Mouse (Mus musculus) myocyte (in vitro differentiated cells): ENCODE data around the gene Sipa1l1. TPM values are rescaled to one million over a fixed set of nuclear protein-coding genes. Genes with fewer than 3 reads are reported as not detected.

ENCODE experiments used
- H3K27me3 ChIP-seq: one replicate; pipeline ENCODE4 v1.6.1; 2011; ENCODE audit not compliant: control insufficient read depth, insufficient read depth, insufficient read length
- H3K36me3 ChIP-seq: one replicate; pipeline ENCODE4 v1.6.1; 2011; ENCODE audit not compliant: control insufficient read depth, insufficient read depth
- H3K4me2 ChIP-seq: one replicate; pipeline ENCODE4 v1.6.1; 2011; ENCODE audit warnings: low read depth, control low read depth
- H3K4me3 ChIP-seq: one replicate; pipeline ENCODE4 v1.5.1; 2011; ENCODE audit warnings: mild to moderate bottlenecking, control low read depth, moderate library complexity
- H3K79me2 ChIP-seq: one replicate; pipeline ENCODE4 v1.6.1; 2011; ENCODE audit not compliant: control insufficient read depth, insufficient read depth
- H3ac ChIP-seq: one replicate; pipeline ENCODE4 v1.6.1; 2011; ENCODE audit not compliant: control insufficient read depth, insufficient read length
- CEBPB ChIP-seq: IDR thresholded peaks from 2 replicates; pipeline ENCODE4 v1.6.1; 2011; ENCODE audit warnings: mild to moderate bottlenecking, moderate library complexity; ENCODE audit not compliant: poor library complexity, insufficient read depth, severe bottlenecking
- E2F4 ChIP-seq: IDR thresholded peaks from one replicate; pipeline ENCODE4 v1.6.1; 2011; ENCODE audit warnings: mild to moderate bottlenecking, control low read depth, moderate library complexity; ENCODE audit not compliant: insufficient read depth
- MAX ChIP-seq: IDR thresholded peaks from one replicate; pipeline ENCODE4 v1.6.1; 2011; ENCODE audit warnings: low read depth, mild to moderate bottlenecking, control low read depth
- MYOD1 ChIP-seq, 3 experiments: IDR thresholded peaks; one replicate each; pipeline ENCODE4 v1.6.1; 2011; ENCODE audit warnings: control low read depth in 2 of 3, low read depth in 2 of 3, mild to moderate bottlenecking in 2 of 3, moderate library complexity in 1 of 3; ENCODE audit not compliant: insufficient read length in 2 of 3, control insufficient read depth in 1 of 3
- MYOG ChIP-seq, 3 experiments: IDR thresholded peaks; one replicate each; pipeline ENCODE4 v1.6.1; 2011; ENCODE audit warnings: control low read depth in 2 of 3, low read depth in 2 of 3, mild to moderate bottlenecking in 2 of 3; ENCODE audit not compliant: insufficient read length in 2 of 3, control insufficient read depth in 1 of 3, insufficient read depth in 1 of 3
- POLR2A ChIP-seq: IDR thresholded peaks from one replicate; pipeline ENCODE4 v1.6.1; 2011; ENCODE audit warnings: low read depth, mild to moderate bottlenecking, control low read depth, moderate library complexity; ENCODE audit not compliant: insufficient read length
- POLR2AphosphoS2 ChIP-seq: IDR thresholded peaks from one replicate; pipeline ENCODE4 v1.6.1; 2011; ENCODE audit warnings: low read depth, control low read depth; ENCODE audit not compliant: insufficient read length
- REST ChIP-seq: IDR thresholded peaks from one replicate; pipeline ENCODE4 v1.6.1; 2011; ENCODE audit warnings: mild to moderate bottlenecking, control low read depth, moderate library complexity; ENCODE audit not compliant: insufficient read depth, insufficient read length
- SRF ChIP-seq: IDR thresholded peaks from one replicate; pipeline ENCODE4 v1.6.1; 2011; ENCODE audit warnings: low read depth; ENCODE audit not compliant: control insufficient read depth, insufficient read length
- TCF12 ChIP-seq: IDR thresholded peaks from one replicate; pipeline ENCODE4 v1.6.1; 2011; ENCODE audit warnings: mild to moderate bottlenecking, control low read depth; ENCODE audit not compliant: poor library complexity, insufficient read depth, severe bottlenecking
- TCF3 ChIP-seq: IDR thresholded peaks from one replicate; pipeline ENCODE4 v1.6.1; 2011; ENCODE audit warnings: low read depth, control low read depth; ENCODE audit not compliant: insufficient read length
- USF1 ChIP-seq: IDR thresholded peaks from one replicate; pipeline ENCODE4 v1.6.1; 2011; ENCODE audit warnings: low read depth, mild to moderate bottlenecking, control low read depth, moderate library complexity
- polyA plus RNA-seq: library from polyadenylated mRNA; unstranded; fragments of >200 nt; fragmentation: generic; extraction: Trizol; gene quantifications from one replicate; pipeline ENCODE4 v1.2.1, GENCODE M21; 2012; ENCODE audit warnings: missing spikeins

The Sipa1l1 gene
- polyA plus RNA-seq, 1 experiment, result 22.5 TPM

GRCm38 (mm10) chr12:82355419-82356149 lies 186.5 kb downstream of the Sipa1l1 start:
- no peak overlapping the region for H3K4me3 ChIP-seq
- TF ChIP-seq TCF3, result no peak
- TF ChIP-seq MYOG (IDR thresholded peaks at IDR 0.05; ENCODE audit: control insufficient read depth in 1 of 3, insufficient read depth in 1 of 3, insufficient read length in 2 of 3, low read depth in 2 of 3), result no peak
- no peak for TF ChIP-seq SRF
- no peak for TF ChIP-seq MAX
- TF ChIP-seq CEBPB, result no peak
- no peak for TF ChIP-seq TCF12
- TF ChIP-seq POLR2AphosphoS2, result no peak
- no peak for TF ChIP-seq POLR2A
- no peak for TF ChIP-seq E2F4
- no peak for TF ChIP-seq MYOD1 (IDR thresholded peaks at IDR 0.05; ENCODE audit: control insufficient read depth in 1 of 3, insufficient read length in 2 of 3, low read depth in 2 of 3)
- no peak for TF ChIP-seq USF1
- TF ChIP-seq REST, result no peak
- no peaks in the 10 kb centered on the region for H3K36me3 ChIP-seq
- H3K4me2 ChIP-seq, result no peak overlapping the region
- H3K79me2 ChIP-seq, result peaks cover 19% of the 10 kb centered on the region
- H3ac ChIP-seq, result no peak overlapping the region
- no peaks in the 10 kb centered on the region for H3K27me3 ChIP-seq

DNA sequence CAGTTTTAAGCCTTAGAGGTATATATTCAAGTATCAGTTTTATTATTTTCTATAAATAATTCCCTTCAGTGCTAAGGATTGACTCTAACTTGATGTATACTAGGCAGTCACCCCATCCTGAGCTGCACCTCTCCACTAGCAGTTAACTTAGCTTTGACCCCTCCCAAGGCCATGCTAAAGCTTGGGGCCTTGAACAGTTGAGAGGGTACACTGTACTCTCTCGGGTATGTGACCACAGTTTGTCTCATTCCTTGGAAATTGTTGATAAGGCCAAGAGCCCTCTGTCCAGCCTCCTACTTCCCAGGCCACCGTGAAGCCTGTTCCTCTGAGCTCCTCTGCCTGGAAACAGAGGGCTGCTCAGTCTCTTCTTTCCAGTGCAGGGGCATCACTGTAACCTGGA lies 187.4 kb downstream of the Sipa1l1 start:
- H3K27me3 ChIP-seq, result no peaks in the 10 kb centered on the region
- H3K4me2 ChIP-seq, result no peak overlapping the region
- no peak overlapping the region for H3ac ChIP-seq
- H3K79me2 ChIP-seq, result peaks cover 12% of the 10 kb centered on the region
- no peak overlapping the region for H3K4me3 ChIP-seq
- TF ChIP-seq CEBPB (no peak), MAX (no peak), POLR2AphosphoS2 (no peak), USF1 (no peak), TCF12 (no peak), POLR2A (no peak), MYOG (IDR thresholded peaks at IDR 0.05; ENCODE audit: control insufficient read depth in 1 of 3, insufficient read depth in 1 of 3, insufficient read length in 2 of 3, low read depth in 2 of 3) (no peak), MYOD1 (IDR thresholded peaks at IDR 0.05; ENCODE audit: control insufficient read depth in 1 of 3, insufficient read length in 2 of 3, low read depth in 2 of 3) (no peak), E2F4 (no peak)
- H3K36me3 ChIP-seq, result no peaks in the 10 kb centered on the region

DNA sequence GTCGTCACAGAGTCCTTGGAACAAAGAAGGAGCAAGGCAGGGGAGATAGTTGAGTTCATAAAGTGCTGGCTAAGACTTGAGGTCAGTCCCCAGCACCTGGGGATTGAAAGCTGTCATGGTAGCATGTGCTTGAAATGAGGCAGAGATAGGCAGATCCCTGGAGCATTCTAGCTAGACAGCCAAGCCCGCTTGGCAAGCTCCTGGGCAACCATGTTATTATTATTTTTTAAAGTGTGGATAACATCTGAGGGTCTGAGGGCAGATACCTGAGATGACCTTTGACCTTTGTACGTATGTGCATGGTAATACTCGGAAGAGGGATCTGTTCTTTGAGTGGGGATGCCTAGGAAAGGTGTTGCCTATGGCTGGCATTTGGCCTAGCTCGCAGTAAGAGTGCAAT lies 188.3 kb downstream of the Sipa1l1 start:
- no peak overlapping the region for H3K4me3 ChIP-seq
- no peak overlapping the region for H3ac ChIP-seq
- H3K79me2 ChIP-seq, result peaks cover 7% of the 10 kb centered on the region
- no peak overlapping the region for H3K4me2 ChIP-seq
- no peak for TF ChIP-seq POLR2AphosphoS2
- TF ChIP-seq USF1, result no peak
- no peak for TF ChIP-seq TCF12
- no peak for TF ChIP-seq POLR2A
- no peak for TF ChIP-seq SRF
- TF ChIP-seq E2F4, result no peak
- TF ChIP-seq TCF3, result no peak
- TF ChIP-seq REST, result no peak
- no peak for TF ChIP-seq MYOD1 (IDR thresholded peaks at IDR 0.05; ENCODE audit: control insufficient read depth in 1 of 3, insufficient read length in 2 of 3, low read depth in 2 of 3)
- TF ChIP-seq MYOG (IDR thresholded peaks at IDR 0.05; ENCODE audit: control insufficient read depth in 1 of 3, insufficient read depth in 1 of 3, insufficient read length in 2 of 3, low read depth in 2 of 3), result no peak
- no peak for TF ChIP-seq MAX
- TF ChIP-seq CEBPB, result no peak
- no peaks in the 10 kb centered on the region for H3K27me3 ChIP-seq
- H3K36me3 ChIP-seq, result no peaks in the 10 kb centered on the region

DNA sequence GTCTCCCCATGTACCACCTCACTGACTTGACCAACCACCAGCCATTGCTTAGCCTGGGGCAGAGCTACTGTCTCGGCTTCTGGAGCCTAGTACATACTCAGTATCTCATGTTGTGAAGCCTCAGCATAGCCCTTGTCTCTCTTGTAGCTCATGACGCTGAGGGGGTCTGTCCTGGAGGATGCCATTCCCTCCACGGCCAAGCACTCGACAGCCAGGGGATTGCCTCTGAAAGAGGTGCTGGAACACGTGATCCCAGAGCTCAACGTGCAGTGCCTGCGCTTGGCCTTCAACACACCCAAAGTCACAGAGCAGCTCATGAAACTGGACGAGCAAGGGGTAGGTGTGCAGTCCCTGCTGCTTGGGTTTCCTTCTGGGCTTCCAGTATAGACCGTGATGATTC lies 193.7 kb downstream of the Sipa1l1 start:
- no peak overlapping the region for H3ac ChIP-seq
- no peak overlapping the region for H3K4me2 ChIP-seq
- no peaks in the 10 kb centered on the region for H3K79me2 ChIP-seq
- TF ChIP-seq POLR2A, result no peak
- TF ChIP-seq CEBPB, result no peak
- TF ChIP-seq MAX, result no peak
- no peaks in the 10 kb centered on the region for H3K36me3 ChIP-seq
- H3K27me3 ChIP-seq, result no peaks in the 10 kb centered on the region
- no peak overlapping the region for H3K4me3 ChIP-seq

DNA sequence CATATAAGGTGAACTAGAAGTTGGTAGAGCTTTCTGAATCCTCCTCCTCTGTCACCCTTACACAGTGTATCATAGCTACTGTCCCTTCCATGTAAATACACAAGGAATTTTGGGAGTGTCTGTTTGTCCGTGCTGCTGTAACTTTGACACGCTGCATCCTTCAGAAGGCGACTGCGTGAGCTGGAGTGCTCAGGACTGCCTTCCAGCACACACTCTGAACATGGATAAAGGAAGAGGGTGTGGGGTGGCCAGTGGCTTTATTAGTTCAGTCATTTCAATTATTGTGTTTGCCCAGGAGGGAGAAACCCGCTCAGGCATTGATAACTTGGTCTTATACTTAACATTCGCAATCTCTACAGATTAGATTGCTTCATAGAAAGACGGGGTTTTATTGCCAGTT lies 195.1 kb downstream of the Sipa1l1 start:
- no peaks in the 10 kb centered on the region for H3K27me3 ChIP-seq
- H3K4me2 ChIP-seq, result no peak overlapping the region
- no peaks in the 10 kb centered on the region for H3K79me2 ChIP-seq
- no peak overlapping the region for H3K4me3 ChIP-seq
- TF ChIP-seq POLR2A, result no peak
- TF ChIP-seq SRF, result no peak
- no peak for TF ChIP-seq MYOD1 (IDR thresholded peaks at IDR 0.05; ENCODE audit: control insufficient read depth in 1 of 3, insufficient read length in 2 of 3, low read depth in 2 of 3)
- TF ChIP-seq E2F4, result no peak
- TF ChIP-seq USF1, result no peak
- no peak for TF ChIP-seq TCF3
- TF ChIP-seq CEBPB, result no peak
- TF ChIP-seq REST, result no peak
- TF ChIP-seq MYOG (IDR thresholded peaks at IDR 0.05; ENCODE audit: control insufficient read depth in 1 of 3, insufficient read depth in 1 of 3, insufficient read length in 2 of 3, low read depth in 2 of 3), result no peak
- TF ChIP-seq TCF12, result no peak
- TF ChIP-seq MAX, result no peak
- no peak for TF ChIP-seq POLR2AphosphoS2
- H3ac ChIP-seq, result no peak overlapping the region
- H3K36me3 ChIP-seq, result peaks cover 5% of the 10 kb centered on the region
